Mouse (Mus musculus): Measurements from ENCODE around the gene R3hcc1l.

R3hcc1l gene

DNA sequence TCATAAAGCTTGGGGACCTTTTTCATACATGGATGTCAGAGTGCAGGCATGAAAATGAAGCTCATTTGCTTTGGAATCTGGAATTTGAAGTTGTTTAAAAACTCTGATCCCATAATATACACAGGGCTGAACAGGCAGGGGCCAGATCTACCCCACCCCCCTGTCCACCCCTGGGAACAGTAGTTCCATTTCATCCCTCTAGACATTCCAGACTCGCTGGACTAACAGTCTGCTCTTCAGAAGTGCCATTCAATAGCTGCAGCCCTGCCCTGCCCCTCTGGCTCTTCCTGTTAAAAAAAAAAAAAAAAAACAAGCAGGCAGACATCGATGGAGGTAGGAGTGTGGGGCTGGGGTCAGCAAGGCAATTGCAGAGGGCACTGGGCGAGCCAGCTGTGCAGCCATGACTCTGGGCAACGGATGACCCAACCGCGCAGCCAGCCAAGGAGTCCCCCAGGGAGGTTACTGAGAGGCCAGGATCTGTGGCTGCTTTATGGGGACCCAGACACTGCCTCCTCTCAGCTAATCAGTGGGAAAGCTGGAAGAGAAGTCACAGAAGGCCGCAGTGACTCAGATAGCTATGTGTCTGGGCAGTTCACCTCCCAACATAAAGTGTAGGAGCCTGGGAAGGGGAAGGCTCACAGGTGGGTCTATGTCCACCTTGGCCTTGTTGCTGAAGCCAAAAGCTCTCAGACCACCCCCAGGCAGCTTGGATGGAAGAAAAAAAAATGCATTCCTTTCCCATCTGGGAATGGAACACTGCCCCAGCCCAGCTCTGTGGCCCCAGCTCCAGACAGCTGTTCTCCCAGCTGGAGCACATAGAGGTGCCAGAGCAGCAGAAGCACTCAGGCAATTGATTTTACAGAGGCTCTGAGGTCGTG lies 120.3 kb downstream of the R3hcc1l start:
- in situ Hi-C loops (cut with MboI; ENCODE audit: low pct_unique_long_range_greater_than_20kb in 1 of 2, low sequenced_read_pairs in 2 of 2, unreplicated experiment in 1 of 2): no loop called here

DNA sequence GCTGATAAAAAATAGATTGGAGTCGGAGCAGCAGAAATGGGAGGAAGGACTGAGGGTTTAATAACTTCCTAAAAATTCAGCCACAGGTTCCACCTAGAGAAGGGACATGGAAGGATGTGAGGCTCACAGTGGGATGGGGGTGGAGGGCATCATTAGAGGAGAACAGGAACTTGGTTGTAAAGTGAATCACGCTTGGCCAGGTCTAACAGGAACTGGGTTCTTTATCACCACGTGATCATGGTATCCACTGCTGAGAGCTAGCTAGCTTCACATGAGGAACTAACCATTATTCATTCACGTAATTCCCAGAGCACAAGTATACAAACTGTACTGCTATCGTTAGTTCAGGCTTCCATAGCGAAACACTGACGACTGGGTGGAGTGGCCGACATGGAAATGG lies 121.0 kb downstream of the R3hcc1l start:
- in situ Hi-C loops (cut with MboI; ENCODE audit: low pct_unique_long_range_greater_than_20kb in 1 of 2, low sequenced_read_pairs in 2 of 2, unreplicated experiment in 1 of 2): no loop called here

DNA sequence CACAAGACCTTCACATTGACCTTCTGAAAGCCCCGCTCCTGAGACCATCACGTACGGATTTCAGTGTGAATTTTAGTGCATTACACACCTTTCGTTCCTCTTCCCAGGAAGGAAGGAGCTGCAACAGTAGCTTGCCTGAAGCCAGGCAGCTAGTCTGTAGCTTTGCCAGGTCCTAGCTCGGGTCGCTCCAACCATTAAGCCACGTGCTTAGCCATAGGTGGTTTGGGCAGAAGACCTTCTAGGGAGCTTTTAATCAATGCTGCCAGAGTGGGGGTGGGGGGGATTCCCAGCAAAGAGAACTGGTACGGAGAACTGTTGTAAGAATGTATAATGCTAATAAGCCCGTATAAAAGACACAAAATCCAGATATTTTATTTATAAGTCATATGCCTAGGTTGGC lies 121.7 kb downstream of the R3hcc1l start:
- in situ Hi-C loops (cut with MboI; ENCODE audit: low pct_unique_long_range_greater_than_20kb in 1 of 2, low sequenced_read_pairs in 2 of 2, unreplicated experiment in 1 of 2): no loop called here

Data from mouse embryonic stem cell (cell line).